Mouse (Mus musculus): ENCODE measurements around the gene Adam19. TPM values are rescaled to one million over a fixed set of nuclear protein-coding genes. Genes with fewer than 3 reads are reported as not detected.
"Not testable (repeated sequence)": the region's sequence is repeated elsewhere in the genome, so short reads cannot be mapped to it uniquely, and the experiment has no call there.

Adam19 gene
- total RNA-seq, 2 experiments from 2014 or later, result 115 to 153 TPM

DNA sequence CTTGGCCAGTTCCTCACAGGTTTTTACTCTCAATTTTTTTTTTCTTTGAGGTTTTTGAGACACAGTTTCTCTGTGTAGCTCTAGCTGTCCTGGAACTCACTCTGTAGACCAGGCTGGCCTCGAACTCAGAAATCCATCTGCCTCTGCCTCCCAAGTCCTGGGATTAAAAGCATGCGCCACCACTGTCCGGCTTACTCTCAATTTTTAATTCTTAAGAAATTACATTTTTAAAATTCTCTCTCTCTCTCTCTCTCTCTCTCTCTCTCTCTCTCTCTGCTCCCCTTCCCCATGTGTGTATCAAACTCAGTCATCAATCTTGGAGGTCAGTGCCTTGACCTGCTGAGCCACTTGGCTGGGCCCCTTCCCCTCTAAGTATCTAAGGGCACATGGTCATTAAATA lies 2.3 kb upstream of the Adam19 start:
- DNase-seq, result not testable (repeated sequence)
- intact Hi-C loops (cut with DNase I), result loop anchor here (2.0 to 5.0 kb wide), 2 partner anchors 37 to 96 kb away; partner anchors contain the start of gene Thg1l

DNA sequence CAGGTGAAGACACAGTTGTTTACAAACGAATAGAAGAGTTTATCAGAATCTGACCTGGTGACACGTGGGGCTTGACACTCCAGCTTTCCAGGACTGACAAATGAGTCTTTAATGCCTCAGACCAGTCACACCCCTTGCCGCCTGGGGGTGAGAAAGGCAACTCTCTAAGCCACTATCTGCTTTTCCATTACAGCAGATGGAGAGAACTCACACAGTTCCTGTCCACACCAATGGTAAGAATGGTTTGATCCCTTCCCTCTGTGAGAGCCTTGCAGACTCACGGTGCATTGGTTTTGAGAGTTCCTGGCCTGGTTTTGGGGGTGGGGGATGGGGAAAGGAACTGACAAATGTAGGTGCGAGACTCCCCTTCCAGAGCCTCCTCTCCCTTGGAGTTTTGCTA lies 1.5 kb upstream of the Adam19 start:
- DNase-seq, result peak in 1 of 2 experiments; percentile 15
- intact Hi-C loops (cut with DNase I), result loop anchor here (1.0 to 5.0 kb wide), 2 partner anchors 97 to 160 kb away; partner anchors contain the start of gene Thg1l

DNA sequence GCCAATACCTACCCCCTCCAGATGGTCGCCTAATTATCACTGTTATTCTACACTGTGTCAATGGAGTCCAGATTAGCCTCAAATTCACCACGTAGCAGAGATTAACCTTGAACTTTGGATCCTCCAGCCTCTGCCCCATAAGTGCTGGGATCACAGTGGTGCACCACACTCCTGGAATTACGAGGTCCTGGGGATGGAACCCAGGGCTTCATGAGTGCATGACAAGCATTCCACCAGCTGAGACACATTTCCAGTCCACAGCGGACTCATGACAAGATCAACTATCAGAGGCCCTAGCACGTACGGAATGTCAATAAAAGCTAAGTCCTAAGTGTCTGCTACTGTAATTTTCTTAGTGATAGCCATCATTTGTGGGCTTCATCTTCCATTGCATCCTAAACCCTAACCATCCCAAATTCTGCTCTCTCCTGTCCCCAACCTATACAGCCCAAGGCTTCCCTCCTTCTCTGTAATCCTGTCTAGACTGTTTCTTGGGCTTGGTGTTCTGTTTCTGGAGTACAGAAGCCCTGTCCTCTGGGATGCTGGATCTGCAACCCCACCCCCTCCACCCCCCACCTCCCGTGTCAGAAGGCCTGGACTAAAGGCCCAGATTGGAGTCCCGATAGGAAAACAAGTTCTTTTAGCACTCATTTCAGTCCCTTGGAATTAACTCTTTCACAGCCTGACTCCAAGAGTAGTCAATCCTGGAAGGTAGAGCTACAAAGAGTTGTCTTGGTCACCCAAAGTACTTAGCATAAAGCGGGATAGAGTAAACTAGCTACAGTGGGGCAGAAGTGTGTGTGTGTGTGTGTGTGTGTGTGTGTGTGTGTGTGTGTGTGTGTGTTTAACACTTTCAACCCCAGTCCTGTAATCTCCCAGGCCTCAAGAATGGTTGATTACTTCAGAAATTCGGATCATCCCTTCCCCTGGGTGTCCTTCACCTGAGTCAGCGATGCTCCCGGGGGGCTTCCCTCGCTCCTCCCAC lies 589 bp upstream of the Adam19 start:
- intact Hi-C loops (cut with DNase I), result loop anchor here (1.0 to 5.0 kb wide), 4 partner anchors 37 to 159 kb away; partner anchors contain the start of gene Thg1l
- peak in 1 of 2 experiments; percentile 10 for DNase-seq

DNA sequence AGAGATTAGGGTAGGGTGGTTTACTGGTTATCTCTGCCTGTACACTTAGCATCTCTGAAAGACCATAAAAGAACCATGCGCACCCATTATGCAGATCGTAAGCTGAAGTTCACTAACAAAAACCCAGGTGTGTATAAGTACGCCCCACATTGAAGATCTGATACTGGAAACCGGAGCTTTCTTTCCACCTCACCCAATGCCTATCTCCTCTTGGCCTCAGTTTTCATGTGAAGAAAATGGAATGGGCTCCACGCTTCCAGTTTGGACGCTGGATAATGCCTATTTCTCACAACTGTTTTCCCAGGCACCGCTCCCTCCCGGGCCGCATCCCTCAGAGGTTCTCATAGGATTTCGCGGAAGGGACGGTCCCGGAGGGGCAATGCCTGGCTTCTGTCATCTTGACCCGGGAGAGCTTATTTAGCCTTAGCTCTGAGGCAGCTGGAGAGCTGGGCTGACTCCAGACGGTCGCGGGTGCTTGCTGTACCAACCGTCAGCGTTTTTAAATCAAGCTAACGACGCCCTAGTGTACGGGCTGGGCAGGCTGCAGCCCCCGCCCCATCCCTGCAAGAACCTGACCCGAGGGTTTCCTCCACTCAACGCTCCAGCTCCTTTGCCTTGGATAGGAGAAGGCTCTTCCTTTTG lies 1.1 kb downstream of the Adam19 start:
- peak; percentile 69 to 75 for DNase-seq
- intact Hi-C loops (cut with DNase I), result loop anchor here (5.0 kb wide), 1 partner anchor 35 kb away; no protein-coding TSS in a partner anchor

DNA sequence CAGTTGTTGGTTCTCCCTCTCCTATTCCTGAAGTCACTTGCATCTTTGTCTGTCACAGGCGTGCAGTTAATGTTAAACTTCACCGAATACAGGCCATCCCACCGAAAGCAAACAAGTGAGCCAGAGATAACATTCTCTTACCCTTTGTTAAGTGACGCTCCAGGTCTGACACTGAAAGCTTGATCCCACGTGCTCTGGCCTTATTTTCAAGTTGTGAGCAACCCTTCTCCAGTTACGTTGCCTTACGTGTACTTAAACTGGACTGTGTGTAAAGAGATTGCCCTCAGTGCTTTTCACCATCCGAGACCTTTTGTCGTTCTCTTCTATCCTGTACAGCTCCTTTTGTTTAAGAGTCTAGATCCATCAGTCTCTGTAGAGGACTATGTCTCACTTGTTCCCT lies 2.2 kb downstream of the Adam19 start:
- DNase-seq, result peak; percentile 53 to 62
- intact Hi-C loops (cut with DNase I), result loop anchor here (5.0 kb wide), 1 partner anchor 34 kb away; no protein-coding TSS in a partner anchor

DNA sequence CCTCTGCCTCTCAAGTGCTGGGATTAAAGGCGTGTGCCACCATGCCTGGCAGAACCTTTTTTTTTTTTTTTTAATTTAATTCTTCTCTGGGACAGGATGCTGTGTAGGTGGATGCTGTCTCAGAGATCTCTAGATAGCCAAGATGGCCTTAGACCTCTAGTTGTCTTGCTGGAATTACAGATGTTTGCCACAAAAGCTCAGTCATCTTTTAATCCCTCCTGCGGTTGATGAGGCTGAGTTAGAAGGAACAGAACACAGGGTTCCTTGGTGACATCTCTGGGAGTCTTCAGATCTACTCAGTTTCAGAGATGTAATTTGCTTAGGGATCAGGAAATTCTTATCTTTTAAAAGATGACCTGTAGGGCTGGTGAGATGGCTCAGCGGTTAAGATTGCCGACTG lies 3.1 kb downstream of the Adam19 start:
- no peak for DNase-seq
- intact Hi-C loops (cut with DNase I), result loop anchor here (5.0 kb wide), 1 partner anchor 33 kb away; no protein-coding TSS in a partner anchor

DNA sequence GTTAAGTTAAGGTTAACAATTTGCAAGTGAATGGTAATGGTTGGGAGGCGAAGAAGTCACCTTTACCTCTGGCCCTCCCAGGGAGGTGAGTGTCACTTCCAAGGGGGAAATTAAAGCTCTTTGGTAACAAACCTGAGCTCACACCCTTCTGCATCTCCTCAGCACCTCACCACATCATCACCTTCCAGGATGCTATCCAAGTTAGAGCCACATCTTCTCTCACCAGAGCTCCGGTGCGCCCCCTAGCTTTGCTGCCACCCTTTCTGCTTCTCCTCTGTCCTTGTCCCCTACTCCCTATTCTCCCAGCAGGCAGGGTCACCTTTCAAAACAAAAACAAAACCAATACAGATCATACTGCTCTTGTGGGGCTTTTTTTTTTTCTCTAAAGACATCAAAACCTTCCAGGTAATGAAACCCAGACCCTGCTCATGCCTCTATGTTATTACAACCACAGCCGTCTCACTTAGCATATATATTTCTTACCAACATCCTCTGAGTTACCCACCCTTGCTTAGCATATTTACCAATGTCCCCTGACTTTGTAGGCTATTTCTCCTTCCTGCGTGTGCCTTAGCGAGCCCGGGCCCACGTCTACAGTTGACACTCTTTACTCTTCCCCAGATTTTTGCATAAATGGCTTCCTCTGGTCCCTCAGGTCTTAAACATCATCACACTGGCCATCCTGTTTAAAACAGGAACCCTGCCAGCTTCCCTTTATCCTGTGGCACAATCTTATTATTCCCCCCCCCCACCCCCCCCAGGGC lies 4.3 kb downstream of the Adam19 start:
- intact Hi-C loops (cut with DNase I), result loop anchor here (5.0 kb wide), 2 partner anchors 32 to 52 kb away; no protein-coding TSS in a partner anchor
- DNase-seq, result peak; percentile 50 to 60

DNA sequence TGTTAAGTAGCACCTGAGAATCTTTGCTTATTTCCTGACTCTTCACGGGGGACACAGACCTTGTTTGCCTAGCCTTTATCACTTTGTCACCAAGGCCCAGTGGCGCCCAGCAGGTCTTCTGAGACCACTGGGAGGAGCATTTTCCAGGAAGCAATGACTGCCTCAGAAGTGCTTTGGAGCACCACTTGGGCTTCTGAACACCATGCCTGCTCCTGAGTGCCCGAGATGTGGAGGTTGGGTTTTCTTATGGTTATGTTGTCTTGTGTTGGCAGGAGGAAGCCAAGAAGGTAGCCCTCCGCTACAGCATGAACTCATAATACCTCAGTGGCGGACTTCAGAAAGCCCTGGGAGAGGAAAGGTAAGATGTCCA lies 4.8 kb downstream of the Adam19 start:
- intact Hi-C loops (cut with DNase I), result loop anchor here (5.0 kb wide), 1 partner anchor 52 kb away; no protein-coding TSS in a partner anchor
- DNase-seq, result no peak

DNA sequence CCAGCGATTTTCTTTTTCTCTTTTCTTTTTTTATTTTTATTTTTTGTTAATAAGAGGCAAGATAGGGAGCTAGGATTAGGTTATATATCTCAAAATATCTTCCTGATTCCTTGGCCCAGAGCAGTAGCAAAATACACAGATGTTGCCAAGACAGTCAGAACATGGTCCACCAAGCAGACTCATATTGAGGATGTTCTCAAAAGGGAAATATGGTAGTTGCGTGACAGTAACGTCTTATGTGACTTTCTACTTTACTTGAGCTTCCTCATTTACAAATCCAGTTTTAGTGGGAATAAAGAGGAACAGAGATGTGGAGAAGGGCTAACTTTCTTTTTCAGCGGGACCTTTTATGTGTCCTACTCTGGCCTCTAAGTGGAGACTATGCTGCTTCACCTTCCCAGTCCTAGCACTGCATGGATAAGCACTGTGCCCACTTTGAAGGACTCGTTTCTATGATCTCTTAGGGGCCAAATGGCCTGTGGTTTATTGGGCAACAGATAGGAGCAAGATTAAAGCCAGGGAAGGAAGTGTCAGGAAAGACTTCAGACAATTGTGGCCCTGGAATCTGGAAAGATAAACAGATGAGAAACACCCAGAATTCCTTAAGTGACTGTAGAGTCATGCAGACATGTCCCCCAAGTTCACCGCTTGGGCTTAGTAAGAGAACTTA lies 6.1 kb downstream of the Adam19 start:
- DNase-seq, result no peak
- intact Hi-C loops (cut with DNase I), result loop anchor here (5.0 kb wide), 1 partner anchor 50 kb away; no protein-coding TSS in a partner anchor

DNA sequence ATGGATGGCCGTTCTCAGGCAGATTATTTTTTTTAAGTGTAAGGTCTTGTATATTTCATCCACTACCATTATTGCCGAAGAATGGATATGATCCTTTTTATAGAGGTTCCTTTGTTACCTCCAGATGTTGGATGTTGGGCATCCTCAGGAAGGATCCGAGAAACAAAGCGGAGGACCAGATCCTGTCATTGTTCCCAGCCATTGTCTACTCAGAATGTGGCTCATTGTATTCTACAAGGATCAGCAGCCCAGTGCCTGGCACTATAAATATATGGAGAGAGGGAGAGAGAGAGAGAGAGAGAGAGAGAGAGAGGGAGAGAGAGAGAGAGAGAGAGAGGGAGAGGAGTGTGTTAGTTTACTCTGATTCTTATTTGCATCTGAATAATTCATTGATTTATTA lies 6.8 kb downstream of the Adam19 start:
- DNase-seq, result no peak
- intact Hi-C loops (cut with DNase I), result loop anchor here (5.0 kb wide), 1 partner anchor 50 kb away; no protein-coding TSS in a partner anchor

DNA sequence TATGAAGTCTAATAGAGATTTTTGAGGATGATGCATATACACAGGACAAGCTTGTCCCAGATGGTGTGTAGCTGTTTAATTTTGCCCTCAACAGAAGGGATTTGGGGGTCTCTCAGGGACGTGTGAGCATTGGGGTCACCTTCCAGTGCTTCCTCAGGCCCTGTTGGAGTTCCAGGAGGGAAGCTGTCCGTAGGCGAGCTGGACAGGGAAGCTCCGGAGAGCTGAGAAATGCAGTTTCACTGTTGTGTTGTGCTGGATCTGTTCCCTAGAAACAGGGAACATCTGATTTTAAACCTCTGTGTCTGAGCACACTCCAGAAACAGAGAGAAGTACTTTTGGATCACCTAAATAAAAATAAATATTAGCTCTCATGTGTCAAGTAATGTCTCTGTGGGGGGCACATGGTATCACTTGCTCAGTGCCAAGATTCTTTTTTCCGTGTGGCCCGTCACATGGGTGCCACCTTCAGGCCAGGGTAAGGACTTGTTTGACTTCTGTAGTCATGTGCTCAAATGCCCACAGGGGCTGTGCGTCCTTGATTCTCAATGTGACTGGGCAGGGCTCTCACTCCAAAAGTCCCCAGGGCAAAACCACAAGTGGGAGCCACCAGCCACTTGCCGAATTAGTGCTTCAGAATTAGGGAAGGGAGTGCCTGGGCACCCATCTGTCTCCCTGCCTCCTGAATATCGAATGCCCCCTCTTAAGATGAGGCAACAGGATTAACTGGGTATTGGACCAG lies 7.4 kb downstream of the Adam19 start:
- peak; percentile 82 to 89 for DNase-seq
- intact Hi-C loops (cut with DNase I), result loop anchor here (5.0 kb wide), 1 partner anchor 49 kb away; no protein-coding TSS in a partner anchor

DNA sequence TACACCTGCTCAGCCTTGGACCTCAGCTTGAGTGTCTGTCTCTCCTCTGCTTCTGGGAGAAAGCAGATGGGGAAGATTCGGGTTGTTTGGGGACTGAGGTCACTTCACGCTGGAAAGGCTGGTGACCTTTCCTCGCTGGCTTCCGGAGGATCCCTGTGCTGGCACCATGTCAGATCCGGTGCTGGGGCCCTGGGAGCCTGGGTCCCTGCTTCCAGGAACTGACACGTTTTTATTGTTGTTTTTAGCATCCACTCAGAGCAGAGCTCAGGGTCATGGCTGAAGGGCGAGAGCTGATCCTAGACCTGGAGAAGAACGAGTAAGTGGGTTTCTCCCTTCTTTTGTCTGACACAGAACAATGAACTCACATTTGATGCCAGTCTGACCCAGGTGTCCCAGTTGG lies 9.0 kb downstream of the Adam19 start:
- DNase-seq, result peak; percentile 73 to 78
- intact Hi-C loops (cut with DNase I), result loop anchor here (5.0 kb wide), 1 partner anchor 48 kb away; no protein-coding TSS in a partner anchor

DNA sequence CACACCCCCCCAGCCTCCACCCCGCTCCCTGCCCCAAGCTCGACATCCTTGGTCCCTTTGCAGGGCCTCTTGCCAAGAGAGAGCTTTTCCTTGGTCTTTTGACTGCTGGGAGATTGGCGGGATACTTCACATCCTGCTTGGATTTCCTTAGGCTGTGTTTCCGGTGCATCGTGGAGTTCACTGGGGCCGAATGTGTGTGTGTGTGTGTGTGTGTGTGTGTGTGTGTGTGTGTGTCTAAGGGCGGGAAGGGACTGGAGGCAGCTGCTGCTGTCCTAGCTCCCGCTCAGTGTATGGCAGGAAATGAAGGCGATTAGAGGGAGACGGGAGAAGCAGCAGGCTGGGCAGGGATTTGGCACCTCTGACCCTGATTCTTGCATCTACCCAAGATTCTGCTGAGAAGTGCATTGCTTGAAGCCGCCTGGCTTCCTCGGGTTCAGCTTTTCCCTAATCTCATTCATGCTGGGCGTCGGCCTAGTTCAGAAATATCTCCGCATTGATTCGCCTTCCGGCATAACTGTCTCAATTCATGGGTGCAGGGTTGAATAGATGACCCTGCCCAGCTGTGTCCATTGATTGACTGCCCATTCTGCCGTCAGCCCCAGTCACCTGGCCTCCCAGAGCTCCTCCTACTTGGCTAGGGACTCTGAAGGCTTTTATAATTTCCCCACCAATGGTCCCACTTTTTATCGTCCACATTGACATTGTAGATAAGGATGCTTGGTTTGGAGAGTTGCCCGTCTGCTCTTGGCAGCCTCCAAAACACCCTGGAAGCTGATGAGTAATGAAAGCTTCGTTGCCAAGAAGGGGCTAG lies 9.6 kb downstream of the Adam19 start:
- intact Hi-C loops (cut with DNase I), result no loop called here
- peak; percentile 88 to 89 for DNase-seq

DNA sequence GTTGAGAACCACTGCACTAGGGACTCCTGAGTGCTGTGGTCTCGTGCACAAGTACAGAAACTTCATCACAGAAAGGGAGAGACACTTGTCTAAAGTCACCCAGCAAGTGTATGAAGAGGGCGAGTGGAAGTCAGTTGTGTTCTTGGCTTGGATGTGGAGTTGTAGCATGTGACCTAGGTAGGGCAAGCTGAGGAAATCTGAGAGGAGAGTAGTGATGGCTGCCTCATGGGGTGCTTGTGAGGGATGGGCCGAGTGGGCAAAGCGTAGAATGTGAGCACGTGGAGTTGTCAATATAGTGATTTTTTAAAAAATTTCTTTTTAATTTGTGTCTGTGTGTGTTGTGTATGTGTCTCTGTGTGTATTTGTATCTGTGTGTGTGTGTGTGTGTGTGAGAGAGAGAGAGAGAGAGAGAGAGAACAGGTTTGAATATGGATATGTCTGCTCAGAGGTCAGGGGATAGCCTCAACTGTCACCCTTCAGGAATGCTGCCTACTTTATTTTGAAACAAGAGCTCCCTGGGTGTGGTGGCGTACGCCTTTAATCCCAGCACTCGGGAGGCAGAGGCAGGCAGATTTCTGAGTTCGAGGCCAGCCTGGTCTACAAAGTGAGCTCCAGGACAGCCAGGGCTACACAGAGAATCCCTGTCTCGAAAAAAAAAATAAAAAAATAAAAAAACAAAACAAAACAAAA lies 11.7 kb downstream of the Adam19 start:
- intact Hi-C loops (cut with DNase I), result loop anchor here (2.0 kb wide), 1 partner anchor 55 kb away; no protein-coding TSS in a partner anchor
- DNase-seq, result peak in 1 of 2 experiments; percentile 2

DNA sequence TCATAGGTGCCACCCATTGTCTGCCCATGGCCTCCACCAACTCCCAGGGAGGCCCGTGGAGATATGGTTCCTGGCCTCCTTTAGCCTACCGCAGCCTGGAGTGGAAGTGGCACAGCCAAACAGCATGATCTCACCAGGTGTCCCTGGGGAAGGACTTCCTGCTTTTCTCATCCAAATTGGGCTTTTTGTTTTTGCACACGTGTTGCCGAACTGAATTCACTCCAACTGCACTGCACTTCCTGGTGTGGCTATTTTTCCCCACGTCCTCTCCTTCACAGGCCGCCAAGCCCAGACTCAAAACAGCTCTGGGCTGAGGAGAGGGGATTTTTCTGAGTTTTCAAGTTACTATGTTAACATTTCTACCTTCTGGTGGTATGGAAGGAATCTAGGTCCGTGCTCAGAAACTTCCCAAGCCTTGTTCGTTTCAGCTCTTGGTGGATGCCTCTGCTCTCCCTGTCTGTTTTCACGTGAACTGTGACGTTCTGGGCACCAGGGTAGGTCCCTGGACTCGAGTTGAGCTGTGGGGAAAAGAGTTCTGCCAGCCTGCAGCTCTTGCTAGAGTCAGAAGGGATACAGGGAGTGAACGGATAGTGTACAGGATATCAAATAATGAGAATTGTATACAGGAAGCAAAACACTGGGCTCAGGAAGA lies 13.1 kb downstream of the Adam19 start:
- DNase-seq, result peak; percentile 79 to 86
- intact Hi-C loops (cut with DNase I), result loop anchor here (2.0 kb wide), 1 partner anchor 54 kb away; no protein-coding TSS in a partner anchor

DNA sequence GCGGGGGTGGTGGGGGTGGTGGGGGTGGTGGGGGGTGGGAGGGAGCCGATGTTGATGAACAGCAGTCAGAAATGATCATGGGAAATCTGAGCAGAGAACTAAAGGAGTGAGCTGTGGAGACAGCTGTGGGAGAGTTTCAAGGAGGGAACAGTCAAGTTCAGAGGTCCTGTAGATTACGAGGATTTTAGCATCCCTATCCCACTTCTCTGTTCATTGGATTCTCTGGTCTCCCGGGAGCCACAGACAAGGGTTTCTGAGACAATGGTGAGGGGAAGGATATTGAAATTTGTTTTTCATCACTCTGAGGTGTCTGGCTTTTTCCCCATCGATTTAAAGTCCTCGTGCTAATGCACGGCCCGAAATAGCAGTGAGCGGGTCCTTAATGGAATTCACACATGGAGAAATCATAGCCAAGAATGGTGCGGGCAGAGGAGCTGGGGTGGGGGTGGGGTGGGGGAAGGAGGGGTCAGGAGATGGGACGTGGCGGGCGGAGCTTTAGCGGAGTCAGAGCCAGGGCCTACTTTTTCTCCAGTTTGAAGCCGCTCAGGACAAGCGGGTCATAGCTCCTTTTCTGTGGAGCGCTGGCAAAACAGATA lies 13.7 kb downstream of the Adam19 start:
- intact Hi-C loops (cut with DNase I), result loop anchor here (2.0 kb wide), 1 partner anchor 53 kb away; no protein-coding TSS in a partner anchor
- DNase-seq, result peak; percentile 79 to 84

Measured in heart, postnatal 10 days (tissue).